Mouse (Mus musculus) kidney, adult 18-20 months (tissue): Measurements from ENCODE around the gene Pet117.
A peak's percentile ranks its signal among the peaks of the same experiment; 100 is the strongest.
"Not testable (repeated sequence)": the region's sequence is repeated elsewhere in the genome, so short reads cannot be mapped to it uniquely, and the experiment has no call there.

Experiments used
- DNase-seq: peaks from one replicate; pipeline ENCODE4 v3.0.0; 2021

The Pet117 gene

GRCm38 (mm10) chr2:144368400-144369019 lies at the start of gene Pet117, which contains the start of gene Kat14:
TSS of gene Pet117 (plus strand) at chr2:144368996.
TSS of gene Kat14 (plus strand) at chr2:144368983.
- peak; percentile 97 for DNase-seq

- no peak for DNase-seq
Measured at GRCm38 (mm10) chr2:144324218-144324617, 44.6 kb upstream of the Pet117 start.

- no peak for DNase-seq
Measured at GRCm38 (mm10) chr2:144329451-144329850, 39.3 kb upstream of the Pet117 start.

- peak; percentile 27 for DNase-seq
Measured at GRCm38 (mm10) chr2:144329937-144330336, 38.9 kb upstream of the Pet117 start.

DNA sequence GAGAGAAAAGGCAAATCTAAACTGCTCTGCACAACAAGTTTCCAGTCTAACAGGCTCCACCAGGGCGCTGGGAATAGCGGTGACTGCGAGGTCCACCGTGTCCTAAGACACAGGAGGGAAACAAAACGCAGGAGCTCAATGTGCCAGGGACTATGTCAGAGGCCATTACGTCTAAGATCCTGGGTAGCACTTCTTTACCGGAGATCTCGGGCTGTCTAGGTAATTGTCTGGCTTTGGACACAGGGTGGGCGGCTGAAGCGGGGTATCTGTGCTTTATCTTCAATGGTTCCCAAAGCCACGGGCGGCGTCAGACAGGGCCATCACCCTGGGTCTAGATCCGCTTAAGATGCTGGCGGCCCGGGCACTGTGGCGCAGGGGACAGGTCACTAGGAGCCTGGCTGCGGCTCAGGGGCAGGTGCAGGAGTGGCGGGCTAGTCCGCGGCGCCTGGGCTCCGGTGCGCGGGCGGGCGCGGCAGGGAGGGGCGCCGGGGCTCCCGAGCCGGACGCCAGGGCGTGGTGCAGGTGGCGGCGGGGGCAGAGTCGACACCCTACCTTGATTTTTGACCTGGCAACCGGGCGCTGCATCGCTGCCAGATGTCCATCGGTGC lies 38.3 kb upstream of the Pet117 start:
- DNase-seq: peak; percentile 62

DNA sequence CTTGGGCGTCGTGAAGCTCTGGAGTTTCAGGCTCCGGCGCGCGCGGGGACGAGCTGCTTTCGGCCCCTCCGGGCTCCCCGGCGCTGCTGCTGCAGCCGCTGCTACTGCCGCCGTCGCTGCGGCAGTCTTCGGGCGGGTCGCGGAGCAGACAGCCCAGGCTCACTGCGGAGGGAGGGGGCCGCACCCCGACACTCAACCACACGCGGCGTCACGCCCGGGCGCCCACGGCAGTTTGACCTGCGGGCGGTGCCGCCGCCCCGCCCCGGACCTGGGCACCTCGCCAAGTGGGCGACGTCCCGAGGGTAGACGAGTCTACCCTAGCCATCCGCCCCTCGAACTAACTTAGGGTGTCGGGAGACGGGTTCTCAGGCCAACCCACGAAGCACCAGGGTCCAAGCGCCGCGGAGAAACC lies 37.8 kb upstream of the Pet117 start:
- peak; percentile 69 for DNase-seq

GRCm38 (mm10) chr2:144331401-144332302 lies 37.1 kb upstream of the Pet117 start, which contains the start of gene Ovol2:
TSS of gene Ovol2 (minus strand) at chr2:144332146.
- peak; percentile 77 for DNase-seq

DNA sequence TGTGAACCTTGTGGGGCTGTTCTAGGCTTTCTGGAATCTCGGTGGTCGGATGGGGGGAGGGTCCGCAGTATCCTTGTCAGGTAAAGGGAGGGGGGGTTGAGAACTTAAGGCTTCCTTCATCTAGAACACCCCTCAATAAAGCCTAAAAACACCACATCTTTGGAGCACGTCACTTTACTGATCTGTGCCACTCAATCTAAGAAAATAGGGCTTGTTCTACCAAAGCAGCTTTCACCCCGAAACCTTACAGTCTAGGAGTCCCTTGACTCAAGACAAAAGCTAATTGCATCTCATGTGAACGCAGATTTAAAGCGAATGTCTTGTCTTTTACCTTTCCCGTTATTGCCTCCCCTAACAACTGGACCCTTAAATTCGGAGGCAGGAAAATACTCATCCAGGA lies 36.3 kb upstream of the Pet117 start:
- no peak for DNase-seq

DNA sequence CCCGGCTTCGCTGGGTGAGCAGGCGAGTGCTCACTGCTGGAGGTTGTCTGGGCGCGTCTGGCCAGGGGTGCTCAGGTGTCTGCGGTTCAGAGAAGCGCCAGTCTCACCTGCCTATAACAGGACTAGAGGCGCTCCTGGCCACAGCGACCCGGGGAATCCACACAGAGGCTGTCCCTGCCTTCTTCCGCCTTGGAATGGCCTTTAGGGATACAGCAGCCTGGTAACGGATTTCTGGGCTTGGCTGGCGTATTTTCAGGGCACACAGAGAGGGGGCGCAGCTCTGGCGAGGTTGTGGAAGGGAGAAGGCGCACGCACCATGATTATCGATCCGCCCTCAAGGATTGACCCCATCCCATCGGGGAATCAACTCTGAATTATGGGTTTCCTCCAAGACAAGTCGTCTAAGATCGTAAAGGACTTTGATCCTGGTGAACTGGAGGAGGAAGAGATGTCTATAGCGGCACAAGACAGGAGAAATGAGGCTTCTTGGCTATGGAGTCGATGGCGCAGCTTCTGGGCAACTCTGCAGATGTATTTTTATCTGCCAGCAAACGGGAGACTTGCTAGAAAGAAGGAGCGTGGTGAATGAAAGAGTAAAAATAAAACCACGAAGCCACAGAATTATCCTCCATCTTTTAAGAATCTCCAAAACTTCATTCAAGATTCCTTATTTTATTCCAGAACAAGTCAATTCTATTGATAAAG lies 35.5 kb upstream of the Pet117 start:
- peak; percentile 20 for DNase-seq

GRCm38 (mm10) chr2:144337230-144337629 lies 31.6 kb upstream of the Pet117 start:
- no peak for DNase-seq

GRCm38 (mm10) chr2:144337701-144338100 lies 31.1 kb upstream of the Pet117 start:
- DNase-seq: no peak

DNA sequence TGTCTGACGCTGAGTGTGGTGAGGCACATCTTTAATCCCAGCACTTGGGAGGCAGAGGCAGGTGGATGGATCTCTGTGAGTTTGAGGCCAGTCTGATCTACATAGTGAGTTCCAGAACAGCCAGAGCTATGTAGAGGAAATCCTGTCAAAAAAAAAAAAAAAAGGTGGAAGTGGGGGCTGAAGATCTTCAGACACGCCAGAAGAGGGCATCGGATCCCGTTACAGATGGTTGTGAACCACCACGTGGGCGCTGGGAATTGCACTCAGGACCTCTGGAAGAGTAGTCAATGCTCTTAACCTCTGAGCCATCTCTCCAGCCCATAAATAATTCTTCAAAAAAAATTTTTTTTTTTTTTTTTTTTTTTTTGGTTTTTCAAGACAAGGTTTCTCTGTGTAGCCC lies 30.6 kb upstream of the Pet117 start:
- not testable (repeated sequence) for DNase-seq

DNA sequence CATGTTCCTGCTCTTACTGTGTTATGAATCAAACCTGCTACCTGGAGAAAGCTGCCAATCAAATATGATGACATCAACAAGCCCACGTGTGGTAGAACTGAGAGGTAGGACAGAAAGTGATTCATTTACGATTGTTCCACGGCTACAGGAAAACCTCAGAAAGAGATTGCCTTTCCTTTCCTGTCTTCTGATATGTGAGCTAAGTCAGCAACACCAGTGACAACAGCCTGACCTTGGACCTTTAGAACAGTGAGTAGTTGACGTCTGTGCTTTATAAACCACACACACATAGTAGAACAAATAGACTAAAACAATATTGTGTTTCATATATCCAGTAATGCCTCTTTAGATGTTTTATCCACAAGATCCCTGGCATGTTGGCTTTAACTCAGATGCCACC lies 25.6 kb upstream of the Pet117 start:
- DNase-seq: no peak

- DNase-seq: no peak
Measured at GRCm38 (mm10) chr2:144348525-144348924, 20.3 kb upstream of the Pet117 start.

- no peak for DNase-seq
Measured at GRCm38 (mm10) chr2:144352843-144353242, 16.0 kb upstream of the Pet117 start.

DNA sequence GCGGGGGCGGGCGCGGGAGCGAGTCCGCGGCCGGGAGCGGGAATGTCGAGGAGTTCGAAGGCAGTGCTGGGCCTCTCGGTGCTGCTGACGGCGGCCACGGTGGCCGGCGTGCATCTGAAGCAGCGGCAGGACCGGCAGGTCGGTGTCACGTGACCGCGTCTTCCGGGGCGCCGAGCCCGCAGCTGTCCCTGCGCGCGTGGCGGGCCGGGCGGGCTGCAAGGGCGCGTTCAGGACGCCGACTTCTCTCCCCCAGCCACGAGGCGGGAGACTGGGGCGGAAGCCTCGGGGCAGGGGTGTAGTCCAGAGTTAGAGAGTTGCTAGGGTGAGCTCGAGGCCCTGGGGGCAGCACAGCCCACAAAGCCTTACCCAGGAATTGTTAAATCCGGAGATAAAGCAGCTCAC lies 225 bp downstream of the Pet117 start:
- no peak for DNase-seq

DNA sequence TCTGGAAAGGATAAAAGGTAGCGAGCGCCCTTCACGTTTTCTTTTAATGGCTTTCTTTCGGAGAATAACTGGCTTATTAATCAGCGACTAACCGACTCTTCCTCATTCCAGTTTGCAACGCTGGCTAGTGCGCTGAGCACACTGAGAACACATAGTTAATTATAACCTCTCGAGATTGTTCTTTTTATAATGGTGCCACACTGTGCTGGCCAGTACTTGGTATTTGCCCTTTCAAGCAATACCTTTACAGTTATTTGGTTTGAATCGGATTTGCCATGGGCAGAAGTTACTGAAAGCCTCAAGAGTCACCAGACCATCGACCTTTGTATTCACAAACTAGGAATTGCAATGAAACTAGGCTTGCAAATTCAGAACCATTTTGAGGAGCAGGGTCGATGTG lies 715 bp downstream of the Pet117 start:
- DNase-seq: no peak

- DNase-seq: no peak
Measured at GRCm38 (mm10) chr2:144371566-144371965, 2.8 kb downstream of the Pet117 start.

DNA sequence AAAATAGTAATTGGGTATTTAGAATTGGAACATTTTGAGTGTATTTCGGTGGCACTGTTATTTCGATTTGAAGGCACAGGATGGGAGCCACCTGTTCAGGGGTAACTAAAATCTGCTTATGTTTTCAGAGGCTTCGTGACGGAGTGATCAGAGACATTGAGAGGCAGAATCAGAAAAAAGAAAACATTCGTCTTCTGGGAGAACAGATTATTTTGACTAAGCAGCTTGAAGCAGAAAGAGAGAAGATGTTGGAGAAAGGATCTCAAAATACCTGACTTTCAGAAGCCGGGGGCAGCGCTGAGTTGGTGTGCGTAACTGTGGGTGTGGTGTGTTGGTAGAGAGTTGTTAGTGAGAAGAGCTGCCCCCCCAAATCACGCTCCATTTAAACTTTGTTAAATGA lies 4.3 kb downstream of the Pet117 start:
- no peak for DNase-seq

DNA sequence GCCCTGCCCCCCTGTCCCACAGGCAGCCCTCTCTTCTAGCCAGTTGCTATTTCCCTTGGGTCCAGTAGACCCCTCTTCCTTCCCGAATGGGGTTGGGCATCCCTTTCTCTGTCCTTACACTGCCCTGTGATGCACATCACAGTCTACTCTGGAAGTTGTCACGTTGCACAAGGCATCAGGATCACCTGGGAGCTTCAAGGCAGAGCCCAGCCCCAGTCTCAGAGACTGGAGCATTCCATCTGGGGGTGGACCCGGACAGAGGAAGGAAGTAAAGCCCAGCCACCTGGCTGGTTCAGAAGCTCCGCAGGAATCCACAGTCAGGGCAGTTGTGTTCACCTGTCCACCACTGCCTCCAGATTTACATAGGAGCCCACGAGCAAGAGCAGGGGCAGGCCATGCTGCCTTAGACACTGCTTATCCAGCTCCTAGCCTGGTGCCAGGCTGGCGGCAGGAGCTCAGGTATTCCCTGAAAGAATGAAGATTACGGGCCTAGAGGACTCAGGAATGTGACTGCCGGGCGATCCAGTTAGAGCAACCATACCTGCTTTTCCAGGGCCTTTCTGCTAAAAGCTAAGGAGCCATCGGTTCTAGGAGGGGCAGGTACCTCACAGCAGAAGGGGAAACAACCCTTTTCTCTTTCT lies 6.4 kb downstream of the Pet117 start:
- DNase-seq: no peak

- DNase-seq: no peak
Measured at GRCm38 (mm10) chr2:144381293-144381692, 12.5 kb downstream of the Pet117 start.

GRCm38 (mm10) chr2:144381741-144382140 lies 12.9 kb downstream of the Pet117 start:
- no peak for DNase-seq
